Mouse (Mus musculus) hematopoietic multipotent progenitor cell, adult 10-12 weeks (in vitro differentiated cells): ENCODE measurements around the gene Mdh1b. TPM values are rescaled to one million over a fixed set of nuclear protein-coding genes. Genes with fewer than 3 reads are reported as not detected.

Experiments
- polyA plus RNA-seq: library from polyadenylated mRNA; stranded (reverse); fragments of >175 nt; gene quantifications from 2 replicates; pipeline ENCODE4 v1.2.3, GENCODE M21; 2012; ENCODE audit warnings: low replicate concordance

The Mdh1b gene
- polyA plus RNA-seq = not detected in 2 replicates

GRCm38 (mm10) chr1:63730240-63730771, at the start of gene Mdh1b, which contains the start of gene Fastkd2:
Gene Mdh1b, minus strand, starts transcription at chr1:63730318.
Gene Fastkd2, plus strand, starts transcription at chr1:63730614.

GRCm38 (mm10) chr1:63769167-63769566, 39.0 kb upstream of the Mdh1b start, which contains the start of gene 4933402D24Rik:
Gene 4933402D24Rik, minus strand, starts transcription at chr1:63769267.

GRCm38 (mm10) chr1:63686827-63687226, 43.3 kb downstream of the Mdh1b start, which contains the start of gene Dytn:
Gene Dytn, minus strand, starts transcription at chr1:63686927.

Other genes starting within 250 kb of the Mdh1b start
- gene Gm39653, start 114.3 kb downstream of the Mdh1b start, polyA plus RNA-seq = not detected in 2 replicates
- not detected in 2 replicates for gene Dytn, start 43.4 kb downstream of the Mdh1b start, polyA plus RNA-seq
- 1.1 TPM in 2 replicates for gene Fastkd2, start 296 bp upstream of the Mdh1b start, polyA plus RNA-seq
- not detected in 2 replicates for gene 4933402D24Rik, start 38.9 kb upstream of the Mdh1b start, polyA plus RNA-seq